Mouse (Mus musculus) central nervous system, embryonic 11.5 days (tissue): ENCODE measurements around the gene Akap9. TPM values are rescaled to one million over a fixed set of nuclear protein-coding genes. Genes with fewer than 3 reads are reported as not detected.

Source experiments
- polyA plus RNA-seq: library from polyadenylated mRNA; depleted of rRNA; stranded (reverse); fragments of >200 nt; gene quantifications from 2 replicates; pipeline ENCODE4 v1.2.3, GENCODE M21; 2012; rRNA removed

Akap9 gene
- 45.4 and 52.2 TPM in 2 replicates for polyA plus RNA-seq

DNA sequence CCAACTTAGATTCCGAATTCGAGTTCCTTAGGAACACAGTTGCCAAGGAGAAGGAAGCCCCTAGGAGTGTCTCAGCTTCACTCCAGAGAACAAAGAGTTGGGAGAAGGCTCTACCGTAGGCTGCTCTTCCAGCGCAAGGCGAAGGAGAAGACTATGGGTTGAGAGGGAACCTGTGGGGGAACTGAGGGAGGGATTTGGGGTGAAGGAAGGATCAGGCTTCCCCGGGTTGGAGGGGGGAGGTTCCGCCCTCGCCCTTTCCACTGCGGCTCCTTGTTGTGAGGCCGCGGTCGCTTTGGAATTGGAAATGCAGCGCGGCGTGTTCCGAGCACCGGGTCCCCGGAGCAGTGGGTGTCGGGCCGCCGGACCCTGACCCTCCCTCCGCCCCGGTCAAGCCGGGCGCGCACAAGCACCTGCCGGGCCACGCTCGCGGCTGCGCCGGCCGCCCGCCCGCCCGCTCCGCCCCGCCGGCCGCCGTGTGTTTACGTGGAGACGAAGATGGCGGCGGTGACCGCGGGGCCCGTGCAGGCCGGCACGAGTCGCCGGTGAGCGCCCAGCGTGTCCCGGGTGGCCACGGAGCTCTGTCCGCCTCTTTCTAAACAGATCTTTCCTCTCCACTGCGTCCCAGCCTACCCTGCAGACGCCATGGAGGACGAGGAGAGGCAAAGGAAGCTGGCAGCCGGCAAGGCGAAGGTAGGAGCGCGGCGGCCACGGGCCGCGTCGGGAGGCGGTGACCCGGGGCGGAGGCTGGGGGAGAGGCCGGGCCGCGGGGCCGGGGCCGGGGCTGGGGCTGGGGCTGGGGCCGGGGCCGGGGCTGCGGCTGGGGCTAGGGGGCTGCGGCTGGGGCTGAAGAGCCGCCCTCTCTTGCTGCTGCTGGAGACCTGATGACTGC is at the start of gene Akap9:
Gene Akap9 (plus strand): TSS at position 254 of the 889 bp plus-strand sequence.

GRCm38 (mm10) chr5:3893459-3894293 is 34.2 kb upstream of the Akap9 start, which contains the start of gene Mterf1a:
Mterf1a (minus strand) TSS chr5:3893933.

GRCm38 (mm10) chr5:4104341-4105040 is 176.6 kb downstream of the Akap9 start, which contains the start of gene Cyp51:
Cyp51 (minus strand) TSS chr5:4104746.

Other genes with a start within 250 kb of the Akap9 start
- 14.8 and 16.8 TPM in 2 replicates for gene Ankib1, start 125.1 kb upstream of the Akap9 start, polyA plus RNA-seq
- gene Krit1, start 124.9 kb upstream of the Akap9 start, polyA plus RNA-seq = 36.7 and 52.1 TPM in 2 replicates
- 0.06 TPM in 2 replicates for gene Lrrd1, start 82.9 kb upstream of the Akap9 start, polyA plus RNA-seq
- gene Mterf1a, start 34.1 kb upstream of the Akap9 start, polyA plus RNA-seq = 6.8 and 7.8 TPM in 2 replicates
- gene Cyp51, start 176.7 kb downstream of the Akap9 start, polyA plus RNA-seq = 87.5 and 88.0 TPM in 2 replicates